Mouse (Mus musculus): ENCODE results near the gene Zyg11a. TPM values are rescaled to one million over a fixed set of nuclear protein-coding genes. Genes with fewer than 3 reads are reported as not detected.

Gene Zyg11a
- polyA plus RNA-seq, 2 experiments = 0.13 TPM; not detected in 1

DNA sequence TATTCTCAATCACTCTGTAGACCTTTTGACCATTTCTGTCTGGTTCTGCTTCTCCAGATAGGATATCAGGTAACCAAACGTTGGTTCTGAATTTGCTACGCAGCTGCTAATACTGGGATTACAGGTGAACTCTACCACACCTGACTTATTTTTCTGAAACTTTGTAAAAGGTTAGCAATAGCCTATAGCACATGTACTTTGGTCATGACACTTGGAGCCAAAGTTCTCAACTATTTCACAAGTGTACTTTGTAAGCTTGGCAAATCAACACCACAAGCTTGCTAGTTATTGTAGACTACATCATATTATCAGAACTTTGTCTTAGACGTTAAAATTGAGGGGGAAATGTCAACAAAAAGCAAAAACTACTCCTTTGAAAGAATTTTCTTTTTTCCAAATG lies 15.8 kb upstream of the Zyg11a start:
- Histone ChIP-seq H3K27me3 (ENCODE audit: control insufficient read depth, insufficient read depth, low read length) (no peaks in the 10 kb centered on the region), H3K9ac (ENCODE audit: low read depth, low read length, severe bottlenecking) (no peak overlapping the region), H3K9me3 (ENCODE audit: control insufficient read depth, low read length) (no peaks in the 10 kb centered on the region), H3K27ac (replicated peaks; ENCODE audit: low read depth, low read length) (no peak overlapping the region), H3K4me2 (replicated peaks; ENCODE audit: low read depth, low read length, severe bottlenecking) (no peak overlapping the region), H3K4me3 (replicated peaks; ENCODE audit: low read length) (no peak overlapping the region), H3K36me3 (ENCODE audit: control insufficient read depth, insufficient read depth, low read length) (peaks cover 70% of the 10 kb centered on the region), H3K4me1 (ENCODE audit: control insufficient read depth, insufficient read depth, low read length) (no peaks in the 10 kb centered on the region)
- ATAC-seq (ENCODE audit: low FRiP score, low read depth) = no peak
- TF ChIP-seq POLR2A (IDR thresholded peaks at IDR 0.05; ENCODE audit: borderline replicate concordance, extremely low read depth, insufficient read depth, insufficient read length) = no peak
- no peak for DNase-seq (ENCODE audit: low spot score)
- 91% methylated on average over 3 of the region's 3 CpGs for WGBS

DNA sequence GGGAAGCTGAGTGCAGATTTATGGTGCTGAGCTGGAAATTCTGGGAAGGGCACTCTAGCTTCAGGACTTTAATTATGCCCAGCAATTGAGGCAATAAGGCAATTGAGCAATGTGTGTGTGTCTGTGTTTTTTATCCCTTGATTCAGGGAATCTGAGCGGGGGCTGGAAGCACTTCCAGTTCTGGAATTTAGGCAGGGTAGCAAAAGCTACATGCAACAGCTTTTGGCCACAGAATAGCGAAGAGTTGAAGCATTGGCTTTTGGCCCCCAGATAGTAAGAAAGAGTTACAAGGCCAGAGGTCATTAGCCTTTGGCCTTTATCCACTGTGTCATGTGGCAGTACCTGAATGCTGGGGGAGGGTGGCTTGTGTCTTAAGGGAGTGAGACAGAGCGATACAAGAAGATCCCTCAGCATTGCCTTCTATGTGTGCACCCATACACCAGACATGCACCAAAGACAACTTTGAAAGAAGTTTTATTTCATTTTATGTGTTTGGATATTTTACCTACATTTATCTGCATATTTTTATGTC lies 7.6 kb upstream of the Zyg11a start:
- WGBS = 39% methylated on average over 3 of the region's 3 CpGs
- Histone ChIP-seq H3K9me3 (ENCODE audit: control insufficient read depth, low read length) (no peaks in the 10 kb centered on the region), H3K4me2 (replicated peaks; ENCODE audit: low read depth, low read length, severe bottlenecking) (no peak overlapping the region), H3K4me1 (ENCODE audit: control insufficient read depth, insufficient read depth, low read length) (no peaks in the 10 kb centered on the region), H3K27me3 (ENCODE audit: control insufficient read depth, insufficient read depth, low read length) (no peaks in the 10 kb centered on the region), H3K4me3 (replicated peaks; ENCODE audit: low read length) (no peak overlapping the region), H3K27ac (replicated peaks; ENCODE audit: low read depth, low read length) (no peak overlapping the region), H3K36me3 (ENCODE audit: control insufficient read depth, insufficient read depth, low read length) (no peaks in the 10 kb centered on the region), H3K9ac (ENCODE audit: low read depth, low read length, severe bottlenecking) (no peak overlapping the region)
- ATAC-seq (ENCODE audit: low FRiP score, low read depth) (no peak), DNase-seq (ENCODE audit: low spot score) (no peak)
- no peak for TF ChIP-seq POLR2A (IDR thresholded peaks at IDR 0.05; ENCODE audit: borderline replicate concordance, extremely low read depth, insufficient read depth, insufficient read length)

DNA sequence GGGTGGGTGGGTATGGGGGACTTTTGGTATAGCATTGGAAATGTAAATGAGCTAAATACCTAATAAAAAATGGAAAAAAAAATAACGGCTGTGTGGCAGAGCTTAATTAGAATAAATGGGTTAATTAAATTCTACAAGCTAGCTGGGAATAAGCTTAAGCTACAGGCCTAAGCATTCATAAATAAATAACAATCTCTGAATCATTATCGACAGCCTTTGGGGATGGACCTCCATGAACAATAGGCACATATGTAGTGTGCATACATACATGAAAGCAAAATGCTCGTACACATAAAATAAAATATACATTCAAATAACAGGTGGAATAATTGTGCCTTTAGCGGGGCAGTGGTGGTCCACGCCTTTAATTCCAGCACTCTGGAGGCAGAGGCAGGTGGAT lies 4.7 kb upstream of the Zyg11a start:
- Histone ChIP-seq H3K4me3 (replicated peaks; ENCODE audit: low read length) (no peak overlapping the region), H3K27ac (replicated peaks; ENCODE audit: low read depth, low read length) (no peak overlapping the region), H3K9ac (ENCODE audit: low read depth, low read length, severe bottlenecking) (no peak overlapping the region), H3K4me2 (replicated peaks; ENCODE audit: low read depth, low read length, severe bottlenecking) (no peak overlapping the region), H3K27me3 (ENCODE audit: control insufficient read depth, insufficient read depth, low read length) (peaks cover 18% of the 10 kb centered on the region), H3K4me1 (ENCODE audit: control insufficient read depth, insufficient read depth, low read length) (no peaks in the 10 kb centered on the region), H3K36me3 (ENCODE audit: control insufficient read depth, insufficient read depth, low read length) (no peaks in the 10 kb centered on the region), H3K9me3 (ENCODE audit: control insufficient read depth, low read length) (no peaks in the 10 kb centered on the region)
- ATAC-seq (ENCODE audit: low FRiP score, low read depth) = no peak
- WGBS = 82% methylated on average over 5 of the region's 5 CpGs
- no peak for TF ChIP-seq POLR2A (IDR thresholded peaks at IDR 0.05; ENCODE audit: borderline replicate concordance, extremely low read depth, insufficient read depth, insufficient read length)
- DNase-seq (ENCODE audit: low spot score) = no peak

DNA sequence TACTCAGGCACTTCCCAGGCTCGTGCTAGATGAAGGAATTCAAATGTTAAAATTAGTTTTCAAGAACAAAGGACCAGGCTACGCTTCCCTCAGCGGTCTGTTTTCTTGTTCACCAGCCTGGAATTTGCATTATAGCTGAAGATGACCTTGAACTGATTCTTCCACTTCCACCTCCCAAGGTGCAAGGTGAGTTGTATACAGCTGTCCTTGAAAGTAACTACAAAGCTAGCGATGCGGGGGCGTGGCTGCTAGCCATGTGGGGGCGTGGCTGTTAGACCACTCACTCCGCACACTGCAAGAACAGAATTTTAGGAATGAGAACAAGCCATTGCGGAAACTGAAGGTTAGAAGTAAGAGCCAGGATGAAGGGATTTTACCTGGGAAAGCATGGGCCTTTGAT lies 1.2 kb upstream of the Zyg11a start:
- peak; percentile 31 for DNase-seq (ENCODE audit: low spot score)
- H3K27me3 ChIP-seq (ENCODE audit: control insufficient read depth, insufficient read depth, low read length) = peaks cover 25% of the 10 kb centered on the region

DNA sequence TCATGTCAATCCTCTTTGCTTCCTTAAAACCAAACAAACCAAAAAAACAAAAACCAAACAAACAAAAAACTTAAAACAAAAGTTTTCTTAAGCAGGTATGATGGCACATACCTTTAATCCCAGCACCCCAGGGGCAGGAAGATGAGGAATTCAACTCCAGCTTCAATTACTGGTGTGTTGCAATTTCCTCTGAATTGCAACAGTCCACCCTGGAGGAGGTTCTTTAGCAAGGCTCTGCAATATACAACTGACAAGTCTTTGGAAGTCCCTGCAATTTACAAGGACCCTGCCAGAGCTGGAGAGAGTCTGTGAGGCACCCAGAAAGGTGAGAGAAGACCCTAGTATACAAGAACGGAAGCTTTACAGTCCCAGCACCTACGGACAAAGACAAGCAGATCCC lies 4.8 kb downstream of the Zyg11a start:
- no peak overlapping the region for H3K4me2 ChIP-seq (replicated peaks; ENCODE audit: low read depth, low read length, severe bottlenecking)
- H3K4me3 ChIP-seq (replicated peaks; ENCODE audit: low read length) = no peak overlapping the region
- WGBS = 76% methylated on average over 2 of the region's 2 CpGs
- TF ChIP-seq POLR2A (IDR thresholded peaks at IDR 0.05; ENCODE audit: borderline replicate concordance, extremely low read depth, insufficient read depth, insufficient read length) = no peak
- no peak overlapping the region for H3K27ac ChIP-seq (replicated peaks; ENCODE audit: low read depth, low read length)
- H3K36me3 ChIP-seq (ENCODE audit: control insufficient read depth, insufficient read depth, low read length) = no peaks in the 10 kb centered on the region
- ATAC-seq (ENCODE audit: low FRiP score, low read depth) = no peak
- DNase-seq (ENCODE audit: low spot score) = no peak
- no peaks in the 10 kb centered on the region for H3K4me1 ChIP-seq (ENCODE audit: control insufficient read depth, insufficient read depth, low read length)
- no peak overlapping the region for H3K9ac ChIP-seq (ENCODE audit: low read depth, low read length, severe bottlenecking)
- no peaks in the 10 kb centered on the region for H3K9me3 ChIP-seq (ENCODE audit: control insufficient read depth, low read length)
- H3K27me3 ChIP-seq (ENCODE audit: control insufficient read depth, insufficient read depth, low read length) = peaks cover 12% of the 10 kb centered on the region; the same call in 1 of the 2 replicates

More for the DNA sequence above, 1.2 kb upstream of the Zyg11a start:
- Histone ChIP-seq H3K9me3 (ENCODE audit: control insufficient read depth, low read length) (no peaks in the 10 kb centered on the region), H3K27ac (replicated peaks; ENCODE audit: low read depth, low read length) (no peak overlapping the region), H3K4me3 (replicated peaks; ENCODE audit: low read length) (no peak overlapping the region), H3K4me1 (ENCODE audit: control insufficient read depth, insufficient read depth, low read length) (no peaks in the 10 kb centered on the region), H3K36me3 (ENCODE audit: control insufficient read depth, insufficient read depth, low read length) (no peaks in the 10 kb centered on the region), H3K4me2 (replicated peaks; ENCODE audit: low read depth, low read length, severe bottlenecking) (no peak overlapping the region; the same call in 1 of the 2 replicates), H3K9ac (ENCODE audit: low read depth, low read length, severe bottlenecking) (no peak overlapping the region)
- no peak for TF ChIP-seq POLR2A (IDR thresholded peaks at IDR 0.05; ENCODE audit: borderline replicate concordance, extremely low read depth, insufficient read depth, insufficient read length)
- ATAC-seq (ENCODE audit: low FRiP score, low read depth) = no peak
- 8% methylated on average over 9 of the region's 9 CpGs for WGBS

DNA sequence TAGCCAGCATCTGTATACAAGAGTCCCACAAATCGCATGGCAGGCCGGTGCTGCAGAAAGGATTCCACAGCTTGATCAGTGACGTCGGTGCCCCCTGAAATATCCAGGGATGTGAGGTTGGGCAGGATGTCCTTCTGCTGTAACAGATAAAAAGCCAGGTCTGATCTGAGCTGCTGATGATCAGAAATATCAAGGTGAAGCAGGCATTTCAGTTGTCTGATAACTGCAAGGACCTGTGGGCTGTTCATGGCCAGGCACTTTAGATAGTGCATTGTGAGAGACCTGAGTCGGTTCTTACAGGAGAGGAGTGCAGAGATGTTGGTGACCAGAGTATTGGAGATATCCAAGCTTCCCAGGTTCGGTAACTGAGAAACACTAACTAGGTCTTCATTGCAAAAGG lies 13.2 kb downstream of the Zyg11a start:
- DNase-seq (ENCODE audit: low spot score) = no peak
- 85% methylated on average over 6 of the region's 6 CpGs for WGBS
- ATAC-seq (ENCODE audit: low FRiP score, low read depth) = no peak
- no peaks in the 10 kb centered on the region for H3K9me3 ChIP-seq (ENCODE audit: control insufficient read depth, low read length)
- no peak overlapping the region for H3K4me2 ChIP-seq (replicated peaks; ENCODE audit: low read depth, low read length, severe bottlenecking)
- TF ChIP-seq POLR2A (IDR thresholded peaks at IDR 0.05; ENCODE audit: borderline replicate concordance, extremely low read depth, insufficient read depth, insufficient read length) = no peak
- no peaks in the 10 kb centered on the region for H3K36me3 ChIP-seq (ENCODE audit: control insufficient read depth, insufficient read depth, low read length)
- H3K4me1 ChIP-seq (ENCODE audit: control insufficient read depth, insufficient read depth, low read length) = no peaks in the 10 kb centered on the region
- no peak overlapping the region for H3K4me3 ChIP-seq (replicated peaks; ENCODE audit: low read length)
- no peak overlapping the region for H3K27ac ChIP-seq (replicated peaks; ENCODE audit: low read depth, low read length)
- no peaks in the 10 kb centered on the region for H3K27me3 ChIP-seq (ENCODE audit: control insufficient read depth, insufficient read depth, low read length)
- no peak overlapping the region for H3K9ac ChIP-seq (ENCODE audit: low read depth, low read length, severe bottlenecking)
